Mouse (Mus musculus) heart, adult 18-20 months (tissue): ENCODE results near the gene Zan. TPM values are rescaled to one million over a fixed set of nuclear protein-coding genes. Genes with fewer than 3 reads are reported as not detected.

Experiments used
- DNase-seq, 2 experiments: peaks; one replicate each; pipeline ENCODE4 v3.0.0; 2021 to 2022; ENCODE audit warnings: mixed read lengths in 1 of 2
- total RNA-seq, 2 experiments: library from RNA; stranded (reverse); gene quantifications; 2 replicates each; pipeline ENCODE4 v1.2.3; 2021

Gene Zan
- total RNA-seq, 2 experiments from 2014 or later: not detected

DNA sequence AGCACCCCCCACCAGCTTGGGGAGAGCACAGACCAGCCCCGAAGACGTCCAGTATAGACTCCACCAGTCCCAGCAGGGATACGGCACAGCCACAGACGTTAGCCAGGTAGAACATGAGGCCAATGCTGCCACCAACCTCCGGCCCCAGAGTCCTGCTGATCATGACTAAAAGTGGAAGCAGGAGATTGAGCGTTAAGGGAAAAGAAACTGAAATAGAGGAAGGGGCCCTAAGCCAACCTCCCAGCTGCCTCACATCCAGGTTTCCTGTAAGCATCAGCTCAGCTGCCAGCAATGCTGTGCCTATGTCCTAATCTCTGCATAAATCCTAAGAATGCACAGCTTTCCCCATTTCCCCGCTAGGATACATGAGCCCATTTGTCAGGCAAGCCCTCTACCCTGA lies 146.0 kb downstream of the Zan start:
- no peak for DNase-seq

Other genes starting within 250 kb of the Zan start
- gene Ache, start 189.5 kb downstream of the Zan start, total RNA-seq: 1 to 10 TPM; 1.8 to 2.6 TPM
- 10 to 100 TPM in 1 of 2 experiments, 1 to 10 TPM in 1; 8.1 to 10.7 TPM for gene Ufsp1, start 182.4 kb downstream of the Zan start, total RNA-seq
- 10 to 100 TPM; 44.4 to 55.6 TPM for gene Srrt, start 169.4 kb downstream of the Zan start, total RNA-seq
- gene Trip6, start 162.7 kb downstream of the Zan start, total RNA-seq: 10 to 100 TPM; 12.0 to 13.3 TPM
- 1 to 10 TPM; 1.5 to 1.8 TPM for gene Slc12a9, start 143.5 kb downstream of the Zan start, total RNA-seq
- 10 to 100 TPM; 37.1 to 38.8 TPM for gene Ephb4, start 127.0 kb downstream of the Zan start, total RNA-seq
- gene Pop7, start 25.5 kb upstream of the Zan start, total RNA-seq: 10 to 100 TPM; 13.9 to 15.0 TPM
- gene Gigyf1, start 41.5 kb upstream of the Zan start, total RNA-seq: 10 to 100 TPM; 31.2 to 32.5 TPM
- not detected for gene Epo, start 56.2 kb upstream of the Zan start, total RNA-seq
- 100 to 1,000 TPM; 233 to 247 TPM for gene Gnb2, start 56.4 kb upstream of the Zan start, total RNA-seq
- not detected for gene Actl6b, start 76.5 kb upstream of the Zan start, total RNA-seq
- gene Tfr2, start 92.8 kb upstream of the Zan start, total RNA-seq: not detected
- 10 to 100 TPM in 1 of 2 experiments, 1 to 10 TPM in 1; 9.1 to 14.1 TPM for gene Mospd3, start 124.0 kb upstream of the Zan start, total RNA-seq
- gene Pcolce, start 136.7 kb upstream of the Zan start, total RNA-seq: 10 to 100 TPM; 43.9 to 47.5 TPM
- under 1 TPM; 0.32 to 0.44 TPM for gene Fbxo24, start 151.9 kb upstream of the Zan start, total RNA-seq
- 10 to 100 TPM; 17.5 to 19.1 TPM for gene Lrch4, start 152.1 kb upstream of the Zan start, total RNA-seq
- 1 to 10 TPM; 2.9 to 4.2 TPM for gene Gm20605, start 152.1 kb upstream of the Zan start, total RNA-seq
- gene Sap25, start 164.3 kb upstream of the Zan start, total RNA-seq: 1 to 10 TPM; 2.2 to 2.6 TPM
- 1 to 10 TPM in 1 of 2 experiments, under 1 TPM in 1; 0.87 to 1.5 TPM for gene Irs3, start 168.7 kb upstream of the Zan start, total RNA-seq
- gene Agfg2, start 207.7 kb upstream of the Zan start, total RNA-seq: 10 to 100 TPM; 16.9 to 23.0 TPM